In genomic region chr4:134564093-134564492, GRCm38 (mm10) we compare ENCODE assay signal across 25 mouse cellular contexts. TPM values are rescaled to one million over a fixed set of nuclear protein-coding genes. Genes with fewer than 3 reads are reported as not detected.
"Had no signal": no experiment of that assay in that cellular context is flagged by ENCODE, and none has a peak within 500 bp of the region (broad histone marks: within the 10 kb centered on the region; RNA-seq: fewer than 3 reads in every experiment).

No protein-coding gene starts in this region.

- H3K9ac ChIP-seq: heart, embryonic 12.5 days; hindbrain, embryonic 12.5 days; hindbrain, embryonic 14.5 days; intestine, embryonic 15.5 days; limb, embryonic 12.5 days; liver, embryonic 13.5 days had no signal

- H3K27me3 ChIP-seq: heart, embryonic 12.5 days; intestine, embryonic 15.5 days; liver, embryonic 13.5 days had no signal

- DNase-seq: gastrocnemius, adult 2 months; gastrocnemius, postnatal 10 days; gastrocnemius, postnatal 25 days; heart, adult 18-20 months; heart, postnatal 10 days; heart, postnatal 4 days; kidney, adult 18-20 months; kidney, adult 8-10 months; kidney, postnatal 10 days; kidney, postnatal 36 days; layer of hippocampus, adult 9-11 months; layer of hippocampus, postnatal 36 days; left cerebral cortex, postnatal 4 days; liver, embryonic 13.5 days had no signal

- H3K4me2 ChIP-seq: heart, embryonic 12.5 days; hindbrain, embryonic 12.5 days; hindbrain, embryonic 14.5 days; intestine, embryonic 15.5 days; limb, embryonic 12.5 days; liver, embryonic 11.5 days; liver, embryonic 13.5 days had no signal

- H3K36me3 ChIP-seq: intestine, embryonic 15.5 days had no signal

- H3K4me3 ChIP-seq: gastrocnemius, adult 2 months; heart, embryonic 10.5 days; heart, embryonic 12.5 days; hindbrain, embryonic 10.5 days; hindbrain, embryonic 12.5 days; intestine, embryonic 15.5 days; limb, embryonic 12.5 days; liver, embryonic 13.5 days had no signal

- ATAC-seq: hindbrain, embryonic 16.5 days; inflammation-experienced regulatory T-cells, adult 6 months; intestine, embryonic 15.5 days; intestine, postnatal 0 days had no signal

- H3K4me1 ChIP-seq: intestine, embryonic 15.5 days had no signal

- H3K9me3 ChIP-seq: heart, embryonic 10.5 days; hindbrain, embryonic 10.5 days; intestine, embryonic 15.5 days had no signal

- H3K27ac ChIP-seq: gastrocnemius, adult 2 months; heart, embryonic 10.5 days; hindbrain, embryonic 10.5 days; hindbrain, embryonic 12.5 days; hindbrain, embryonic 14.5 days; intestine, embryonic 15.5 days; limb, embryonic 12.5 days; liver, embryonic 13.5 days had no signal

RNA-seq across cellular contexts. Expression of gene Aunip, which starts 53.3 kb away (rescaled TPM):
- total RNA-seq: gastrocnemius, adult 2 months; gastrocnemius, postnatal 25 days had no signal
